Mouse (Mus musculus) forebrain, postnatal 0 days (tissue): ENCODE measurements around the gene Gatd1. TPM values are rescaled to one million over a fixed set of nuclear protein-coding genes. Genes with fewer than 3 reads are reported as not detected.

Source experiments
- ATAC-seq: fragments of 200-750 bp; cut with Nextera tagmentation; 2 replicates; pipeline ENCODE4 v1.8.0; 2017; ENCODE audit warnings: mild to moderate bottlenecking, moderate library complexity
- DNase-seq: peaks from one replicate; pipeline ENCODE4 v3.0.0-alpha.2; 2015
- H3K27ac ChIP-seq: fragments of 300-500 bp; sonication (generic); 2 replicates; pipeline ENCODE4 v1.5.1; 2014; ENCODE audit warnings: low read depth, mild to moderate bottlenecking, antibody characterized with exemption, low read length, moderate library complexity, mixed read lengths
- H3K27me3 ChIP-seq: fragments of 300-500 bp; sonication (generic); 2 replicates; pipeline ENCODE4 v1.6.1; 2014; ENCODE audit warnings: mild to moderate bottlenecking, low read length, mixed read lengths; ENCODE audit not compliant: insufficient read depth
- H3K36me3 ChIP-seq: fragments of 300-500 bp; sonication (generic); 2 replicates; pipeline ENCODE4 v1.6.1; 2014; ENCODE audit warnings: mild to moderate bottlenecking, moderate library complexity; ENCODE audit not compliant: insufficient read depth
- H3K4me1 ChIP-seq: fragments of 300-500 bp; sonication (generic); 2 replicates; pipeline ENCODE4 v1.6.1; 2014; ENCODE audit warnings: antibody characterized with exemption; ENCODE audit not compliant: insufficient read depth
- H3K4me2 ChIP-seq: fragments of 300-500 bp; sonication (generic); 2 replicates; pipeline ENCODE4 v1.6.1; 2014; ENCODE audit warnings: low read depth, mild to moderate bottlenecking, moderate library complexity
- H3K4me3 ChIP-seq: fragments of 300-500 bp; sonication (generic); 2 replicates; pipeline ENCODE4 v1.5.1; 2014; ENCODE audit warnings: low read depth, low read length, mixed read lengths
- H3K9ac ChIP-seq: fragments of 300-500 bp; sonication (generic); 2 replicates; pipeline ENCODE4 v1.6.1; 2014; ENCODE audit warnings: mild to moderate bottlenecking
- H3K9me3 ChIP-seq: fragments of 300-500 bp; sonication (generic); 2 replicates; pipeline ENCODE4 v1.6.1; 2016; ENCODE audit warnings: low read length
- CTCF ChIP-seq: sonication (generic); IDR thresholded peaks from 2 replicates; pipeline ENCODE4 v1.5.1; 2016; ENCODE audit warnings: antibody characterized with exemption, control low read depth, low read depth
- WGBS: fragments of 180-500 bp; shearing (Covaris S2); extraction: QIAGEN DNeasy Blood & Tissue Kit; methylation state at CpG from one replicate; pipeline ENCODE4 v1.1.7; 2014; 5-methylcytosine and 5-hydroxymethylcytosine counted together
- polyA plus RNA-seq: library from polyadenylated mRNA; unstranded; fragments of >200 nt; fragmentation: Nextera tagmentation; extraction: Ambion mirVana; gene quantifications from 2 replicates; pipeline ENCODE4 v1.2.1, GENCODE M21; 2015
- total RNA-seq: library from RNA; depleted of rRNA; stranded (reverse); fragments of >200 nt; gene quantifications from 2 replicates; pipeline ENCODE4 v1.2.3, GENCODE M21; 2014

Gene Gatd1
- total and polyA plus RNA-seq, 2 experiments from 2014 or later, result 56.0 to 65.0 TPM

DNA sequence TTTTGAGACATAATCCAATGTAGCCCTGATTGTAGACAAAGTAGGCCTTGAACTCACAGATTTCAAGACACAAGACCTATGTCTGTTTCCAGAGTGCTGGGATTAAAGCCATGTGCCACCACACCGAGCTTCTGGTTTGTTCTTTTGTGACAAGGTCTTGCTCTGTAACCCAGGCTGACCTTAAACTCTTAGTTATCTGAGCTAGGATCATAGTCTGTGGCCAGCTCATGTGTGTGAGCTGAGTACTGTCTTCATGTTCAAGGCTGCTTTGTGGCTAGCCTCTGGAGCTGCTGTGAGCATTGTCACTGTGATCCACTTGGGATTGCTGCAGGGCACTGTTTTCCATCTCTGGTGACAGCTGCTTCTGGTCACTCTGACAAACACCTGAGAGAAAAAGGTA, 18.6 kb downstream of the Gatd1 start:
- ATAC-seq (no peak), DNase-seq (no peak)
- 85% methylated on average over 1 of the region's 1 CpGs for WGBS
- Histone ChIP-seq H3K9ac (no peak overlapping the region), H3K4me1 (peaks cover 7% of the 10 kb centered on the region), H3K4me3 (no peak overlapping the region), H3K27ac (no peak overlapping the region), H3K4me2 (no peak overlapping the region), H3K36me3 (peaks cover 39% of the 10 kb centered on the region), H3K27me3 (no peaks in the 10 kb centered on the region), H3K9me3 (no peaks in the 10 kb centered on the region)
- TF ChIP-seq CTCF, result no peak

DNA sequence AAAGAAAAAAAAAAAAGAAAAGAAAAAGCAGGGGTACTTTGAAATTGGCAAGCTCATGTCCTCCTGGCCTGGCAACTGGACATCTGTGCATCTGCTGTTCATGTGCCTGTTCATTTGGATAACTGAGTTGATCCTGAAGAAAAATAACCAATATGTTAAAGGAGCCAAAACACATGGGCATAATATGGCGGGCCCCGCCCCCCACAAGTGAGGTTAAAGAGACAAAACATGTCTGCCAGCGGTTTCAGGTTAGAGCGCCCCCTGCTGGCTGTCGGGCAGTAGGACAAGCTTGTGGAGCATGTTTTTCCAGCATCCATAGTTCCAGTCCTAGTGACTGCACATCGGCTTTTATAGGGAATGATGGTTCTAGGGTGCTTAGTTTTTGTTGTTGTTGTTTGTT, 19.2 kb downstream of the Gatd1 start:
- no peak overlapping the region for H3K27ac ChIP-seq

DNA sequence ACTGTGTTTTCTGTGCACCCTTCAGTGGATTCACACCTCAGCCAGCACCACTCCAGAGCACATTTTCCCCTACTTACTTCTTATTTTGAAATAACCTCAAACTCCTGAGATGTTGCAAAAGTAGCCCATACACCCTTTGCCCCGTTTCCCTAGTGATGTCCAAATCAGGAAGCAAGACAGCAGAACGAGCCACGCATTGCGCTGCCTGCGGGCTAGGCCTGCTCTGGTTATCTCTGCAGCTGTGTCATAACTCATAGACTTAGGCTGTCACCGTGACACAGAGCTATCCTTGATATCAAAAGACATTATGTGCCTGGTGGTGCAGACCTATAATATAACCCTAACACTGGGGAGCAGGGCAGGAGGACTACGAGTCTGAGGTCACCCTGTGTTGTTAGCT, 19.8 kb downstream of the Gatd1 start:
- Histone ChIP-seq H3K9me3 (no peaks in the 10 kb centered on the region), H3K36me3 (peaks cover 27% of the 10 kb centered on the region), H3K27me3 (no peaks in the 10 kb centered on the region; the same call in 1 of the 2 replicates), H3K9ac (no peak overlapping the region), H3K4me1 (peaks cover 7% of the 10 kb centered on the region), H3K27ac (no peak overlapping the region), H3K4me2 (no peak overlapping the region), H3K4me3 (no peak overlapping the region)
- WGBS, result 91% methylated on average over 7 of the region's 7 CpGs
- no peak for DNase-seq
- TF ChIP-seq CTCF, result no peak
- no peak for ATAC-seq

More for the DNA sequence above, 19.2 kb downstream of the Gatd1 start:
- WGBS, result 26% methylated on average over 6 of the region's 6 CpGs
- H3K9ac ChIP-seq, result no peak overlapping the region
- no peak overlapping the region for H3K4me2 ChIP-seq
- TF ChIP-seq CTCF, result peak; percentile 85
- H3K36me3 ChIP-seq, result peaks cover 34% of the 10 kb centered on the region
- H3K27me3 ChIP-seq, result no peaks in the 10 kb centered on the region
- DNase-seq, result peak; percentile 73
- peaks cover 7% of the 10 kb centered on the region for H3K4me1 ChIP-seq
- no peaks in the 10 kb centered on the region for H3K9me3 ChIP-seq
- no peak for ATAC-seq
- H3K4me3 ChIP-seq, result no peak overlapping the region

DNA sequence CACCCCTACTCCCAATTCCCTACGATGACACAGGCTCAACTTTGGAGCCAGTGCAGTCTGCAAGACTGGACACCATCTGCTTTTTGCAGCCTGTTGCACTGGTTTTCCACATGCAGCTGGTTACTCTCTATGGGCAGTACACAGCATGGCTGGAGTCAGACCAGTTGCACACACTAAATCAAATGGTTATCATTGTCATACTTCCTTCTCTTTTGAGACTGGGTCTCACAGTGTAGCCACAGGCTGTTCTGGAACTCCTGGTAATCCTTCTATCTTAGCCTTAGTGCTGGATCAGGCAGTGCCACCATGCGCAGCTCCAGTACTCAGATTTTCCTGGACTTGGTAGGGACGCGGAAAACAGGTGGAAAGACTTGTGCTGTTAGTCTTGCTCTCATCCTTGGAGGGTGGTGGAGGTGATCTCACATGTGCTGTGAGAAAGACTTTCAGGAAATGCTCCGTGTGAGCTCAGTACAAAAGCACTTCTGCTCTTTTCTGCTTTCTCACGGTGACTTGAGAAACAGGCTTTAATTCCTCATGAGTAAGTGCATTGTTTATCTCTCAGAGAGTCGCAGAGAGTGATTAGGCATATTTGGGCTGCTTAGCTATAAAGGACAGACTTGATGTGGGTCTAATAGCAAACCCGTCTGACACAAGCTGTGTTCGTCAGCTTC, 21.2 kb downstream of the Gatd1 start:
- peak overlapping the region; percentile 96 for H3K4me2 ChIP-seq
- H3K9me3 ChIP-seq, result no peaks in the 10 kb centered on the region
- peaks cover 15% of the 10 kb centered on the region for H3K36me3 ChIP-seq
- no peak overlapping the region for H3K27ac ChIP-seq
- TF ChIP-seq CTCF, result no peak
- peak overlapping the region; percentile 60 for H3K4me3 ChIP-seq
- ATAC-seq, result no peak; the same call in 1 of the 2 replicates
- peak overlapping the region; percentile 58 for H3K9ac ChIP-seq
- no peak for DNase-seq
- WGBS, result 11% methylated on average over 9 of the region's 9 CpGs
- H3K27me3 ChIP-seq, result no peaks in the 10 kb centered on the region; the same call in 1 of the 2 replicates
- peaks cover 7% of the 10 kb centered on the region for H3K4me1 ChIP-seq

DNA sequence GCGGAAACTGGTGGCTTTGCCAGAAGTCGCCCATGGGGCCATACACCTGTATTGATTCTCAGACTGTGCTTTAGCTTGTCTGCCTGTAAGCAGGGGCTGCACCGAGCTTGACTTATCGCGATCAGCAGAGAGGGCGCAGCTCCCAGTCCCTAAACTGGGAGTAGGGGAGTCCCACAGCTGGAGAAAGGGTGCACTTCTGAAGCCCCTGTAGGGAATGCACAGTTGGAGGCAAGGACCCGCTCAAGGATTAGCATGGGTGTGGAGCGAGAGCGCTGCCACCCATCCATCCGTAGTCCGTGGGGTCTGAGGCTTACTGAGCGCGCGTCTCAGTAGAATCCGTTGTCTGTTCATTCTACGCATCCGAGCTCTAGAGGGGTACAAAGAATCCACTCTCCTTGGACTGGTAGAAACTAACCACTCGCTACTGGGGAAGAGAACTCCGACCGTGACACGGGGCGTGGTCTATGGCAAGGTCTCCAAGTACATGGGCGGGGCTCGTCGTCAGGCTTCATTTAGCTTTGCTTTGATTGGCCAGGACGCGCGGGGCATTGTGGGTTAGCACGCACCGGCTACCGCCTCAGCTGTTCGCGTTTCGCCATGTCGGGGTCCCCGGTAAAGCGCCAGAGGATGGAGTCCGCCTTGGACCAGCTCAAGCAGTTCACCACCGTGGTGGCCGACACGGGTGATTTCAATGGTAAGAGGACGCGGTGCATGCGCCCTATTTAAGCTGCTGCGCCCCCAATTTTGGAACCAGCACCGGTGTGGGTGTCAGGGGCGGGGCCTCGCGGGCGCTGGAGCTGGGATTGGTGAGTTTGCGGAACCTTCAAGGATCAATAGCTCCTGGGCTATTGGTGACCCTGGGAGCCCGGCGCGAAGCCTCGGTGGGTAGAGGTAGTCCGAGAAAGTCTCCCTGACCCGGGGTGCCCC, 22.0 kb downstream of the Gatd1 start, which contains the start of gene Taldo1:
Gene Taldo1 (plus strand): TSS at position 575 of the 927 bp plus-strand sequence.
- peak; percentile 95 for DNase-seq
- ATAC-seq, result peak; percentile 97
- peak within 1 kb of the TSS; percentile 70 for H3K27ac ChIP-seq
- H3K9me3 ChIP-seq, result no peaks in the 10 kb centered on the region
- WGBS, result 1% methylated on average over 57 of the region's 57 CpGs
- H3K9ac ChIP-seq, result peak within 1 kb of the TSS; percentile 58
- H3K4me2 ChIP-seq, result peak within 1 kb of the TSS; percentile 96
- no peak for TF ChIP-seq CTCF
- peaks cover 11% of the 10 kb centered on the region for H3K36me3 ChIP-seq
- no peaks in the 10 kb centered on the region; the same call in 1 of the 2 replicates for H3K27me3 ChIP-seq
- H3K4me1 ChIP-seq, result peaks cover 7% of the 10 kb centered on the region
- peak within 1 kb of the TSS; percentile 60 for H3K4me3 ChIP-seq

DNA sequence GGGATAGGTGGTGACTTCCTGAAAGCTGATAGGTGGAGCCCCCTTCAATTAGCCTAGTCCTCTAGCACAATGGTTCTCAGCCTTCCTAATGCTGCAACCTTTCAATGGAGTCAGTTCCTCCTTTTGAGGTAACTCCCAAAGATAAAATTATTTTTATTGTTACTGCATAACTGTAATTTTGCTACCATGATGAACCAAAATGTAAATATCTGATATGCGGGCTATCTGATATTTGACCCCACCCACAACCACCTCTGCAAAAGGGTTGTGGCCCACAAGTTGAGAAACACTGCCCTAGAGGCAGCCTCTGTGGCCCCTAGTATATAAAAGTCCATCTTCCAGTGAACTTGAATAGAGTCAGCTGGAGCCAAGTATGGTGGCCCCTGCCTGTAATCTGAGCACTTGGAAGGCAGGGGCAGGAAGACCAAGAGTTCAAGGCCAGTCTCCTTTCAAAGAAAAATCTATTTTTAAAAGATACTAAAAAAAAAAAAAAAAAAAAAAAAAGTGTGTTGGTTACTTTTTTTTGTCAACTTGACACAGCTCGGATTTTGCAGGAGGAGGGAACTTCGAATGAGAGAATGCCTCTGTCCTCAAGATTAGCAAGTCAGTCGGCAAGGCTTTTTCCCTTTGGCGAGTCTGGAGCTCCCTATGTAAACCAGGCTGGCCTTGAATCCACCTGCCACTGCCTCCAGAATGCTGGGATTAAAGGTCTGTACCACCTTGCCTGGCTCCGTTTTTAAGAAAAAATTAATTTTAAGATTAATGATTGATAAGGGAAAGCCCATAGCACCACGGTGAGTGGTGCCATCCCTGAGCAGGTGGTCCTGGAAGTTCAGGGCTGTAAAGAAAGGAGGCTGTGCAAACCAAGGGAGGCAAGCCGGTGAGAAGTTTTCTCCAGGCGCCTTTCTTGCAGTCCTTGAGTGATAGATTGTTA, 23.3 kb downstream of the Gatd1 start:
- Histone ChIP-seq H3K9ac (no peak overlapping the region), H3K27me3 (no peaks in the 10 kb centered on the region; the same call in 1 of the 2 replicates), H3K36me3 (no peaks in the 10 kb centered on the region), H3K27ac (no peak overlapping the region), H3K9me3 (no peaks in the 10 kb centered on the region), H3K4me1 (peaks cover 7% of the 10 kb centered on the region), H3K4me2 (no peak overlapping the region), H3K4me3 (no peak overlapping the region)
- WGBS, result 60% methylated on average over 9 of the region's 9 CpGs
- DNase-seq (no peak), ATAC-seq (no peak)
- no peak for TF ChIP-seq CTCF
